Mouse (Mus musculus) liver, embryonic 14.5 days (tissue): ENCODE measurements around the gene Stx6. TPM values are rescaled to one million over a fixed set of nuclear protein-coding genes. Genes with fewer than 3 reads are reported as not detected.
A peak's percentile ranks its signal among the peaks of the same experiment; 100 is the strongest.

Experiments used
- ATAC-seq: fragments of 200-750 bp; cut with Nextera tagmentation; 2 replicates; pipeline ENCODE4 v1.8.0; 2017; ENCODE audit warnings: moderate number of reproducible peaks, mild to moderate bottlenecking, moderate library complexity; ENCODE audit not compliant: insufficient read depth
- DNase-seq, 3 experiments: peaks; one replicate each; pipeline ENCODE4 v3.0.0-alpha.2; 2012 to 2013; ENCODE audit warnings: low read depth in 3 of 3, low spot score in 3 of 3
- H3K27ac ChIP-seq: fragments of 300-500 bp; sonication (generic); 2 replicates; pipeline ENCODE4 v1.5.1; 2014; ENCODE audit warnings: moderate library complexity, mild to moderate bottlenecking, control low read depth, inconsistent platforms
- H3K27me3 ChIP-seq: fragments of 300-500 bp; sonication (generic); 2 replicates; pipeline ENCODE4 v1.6.1; 2014; ENCODE audit warnings: mild to moderate bottlenecking, low read length, moderate library complexity; ENCODE audit not compliant: control insufficient read depth, insufficient read depth
- H3K36me3 ChIP-seq: fragments of 300-500 bp; sonication (generic); replicated peaks from 2 replicates; pipeline ENCODE4 v1.6.1; 2014; ENCODE audit warnings: low read depth; ENCODE audit not compliant: control insufficient read depth, insufficient read depth
- H3K4me1 ChIP-seq, 2 experiments: fragments of 200-500 bp in 1 of 2; fragments of 300-500 bp in 1 of 2; sonication (generic) in 1 of 2; replicated peaks; 2 replicates each; pipeline ENCODE4 v1.6.1; 2012 to 2014; ENCODE audit warnings: antibody characterized with exemption in 1 of 2, inconsistent platforms in 1 of 2, low read length in 1 of 2; ENCODE audit not compliant: control insufficient read depth in 2 of 2, insufficient read depth in 2 of 2
- H3K4me2 ChIP-seq: fragments of 300-500 bp; sonication (generic); 2 replicates; pipeline ENCODE4 v1.6.1; 2014; ENCODE audit warnings: low read depth, mild to moderate bottlenecking, control low read depth, moderate library complexity
- H3K4me3 ChIP-seq, 2 experiments: fragments of 200-500 bp in 1 of 2; fragments of 300-500 bp in 1 of 2; sonication (generic) in 1 of 2; 2 replicates each; pipeline ENCODE4 v1.5.1; 2012 to 2014; ENCODE audit warnings: low read depth in 2 of 2, low read length in 2 of 2, mild to moderate bottlenecking in 2 of 2, control low read depth in 1 of 2, inconsistent platforms in 1 of 2, moderate library complexity in 1 of 2; ENCODE audit not compliant: insufficient read depth in 1 of 2
- H3K9ac ChIP-seq: fragments of 300-500 bp; sonication (generic); replicated peaks from 2 replicates; pipeline ENCODE4 v1.6.1; 2014; ENCODE audit warnings: mild to moderate bottlenecking, control low read depth, moderate library complexity
- H3K9me3 ChIP-seq: fragments of 300-500 bp; sonication (generic); 2 replicates; pipeline ENCODE4 v1.6.1; 2016; ENCODE audit warnings: low read length, mixed read lengths; ENCODE audit not compliant: control insufficient read depth
- CTCF ChIP-seq: IDR thresholded peaks from 2 replicates; pipeline ENCODE4 v1.5.1; 2016; ENCODE audit warnings: antibody characterized with exemption, low read depth, control low read depth
- EP300 ChIP-seq: IDR thresholded peaks from 2 replicates; pipeline ENCODE4 v1.6.1; 2016; ENCODE audit warnings: antibody characterized with exemption, low read depth
- WGBS: fragments of 180-500 bp; shearing (Covaris S2); extraction: QIAGEN DNeasy Blood & Tissue Kit; methylation state at CpG from one replicate; pipeline ENCODE4 v1.1.7; 2014; ENCODE audit not compliant: insufficient replicate concordance; 5-methylcytosine and 5-hydroxymethylcytosine counted together
- polyA plus RNA-seq, 2 experiments: library from polyadenylated mRNA; depleted of rRNA in 1 of 2; stranded (reverse) in 1 of 2; unstranded in 1 of 2; fragments of >200 nt; fragmentation: Nextera tagmentation in 1 of 2; extraction: Ambion mirVana in 1 of 2; gene quantifications; 2 replicates each; pipeline versions ENCODE4 v1.2.1 to v1.2.3; 2012 to 2014

Gene Stx6
- polyA plus RNA-seq, 2 experiments: 5.8 to 9.4 TPM

GRCm38 (mm10) chr1:155248041-155248440 is 89.5 kb downstream of the Stx6 start:
- WGBS: 42% methylated on average over 5 of the region's 5 CpGs
- Histone ChIP-seq H3K4me1 (peaks cover 0 to 6% of the 10 kb centered on the region in 2 experiments; a peak in 2 of 4 replicates), H3K4me2 (no peak overlapping the region), H3K4me3 (no peak overlapping the region), H3K9ac (no peak overlapping the region), H3K27me3 (peaks cover 29% of the 10 kb centered on the region), H3K36me3 (no peaks in the 10 kb centered on the region), H3K27ac (no peak overlapping the region), H3K9me3 (no peaks in the 10 kb centered on the region)
- DNase-seq (no peak), ATAC-seq (no peak)
- TF ChIP-seq EP300 (no peak), CTCF (no peak)

- H3K27ac ChIP-seq: no peak overlapping the region
- H3K4me2 ChIP-seq: no peak overlapping the region
- ATAC-seq (no peak), DNase-seq (no peak)
- no peaks in the 10 kb centered on the region for H3K9me3 ChIP-seq
- no peak overlapping the region for H3K4me3 ChIP-seq
- peaks cover 11% of the 10 kb centered on the region for H3K27me3 ChIP-seq
- WGBS: 35% methylated on average over 5 of the region's 5 CpGs
- no peaks in the 10 kb centered on the region for H3K36me3 ChIP-seq
- H3K9ac ChIP-seq: no peak overlapping the region
- peaks cover 0 to 8% of the 10 kb centered on the region in 2 experiments; a peak in 2 of 4 replicates for H3K4me1 ChIP-seq
- TF ChIP-seq EP300: no peak
- TF ChIP-seq CTCF: no peak
These were observed 91.4 kb downstream of the Stx6 start for GRCm38 (mm10) chr1:155249896-155250295.

GRCm38 (mm10) chr1:155250531-155251135 is 92.1 kb downstream of the Stx6 start:
- TF ChIP-seq EP300: no peak
- no peak for TF ChIP-seq CTCF
- 41% methylated on average over 4 of the region's 4 CpGs for WGBS
- no peaks in the 10 kb centered on the region for H3K36me3 ChIP-seq

DNA sequence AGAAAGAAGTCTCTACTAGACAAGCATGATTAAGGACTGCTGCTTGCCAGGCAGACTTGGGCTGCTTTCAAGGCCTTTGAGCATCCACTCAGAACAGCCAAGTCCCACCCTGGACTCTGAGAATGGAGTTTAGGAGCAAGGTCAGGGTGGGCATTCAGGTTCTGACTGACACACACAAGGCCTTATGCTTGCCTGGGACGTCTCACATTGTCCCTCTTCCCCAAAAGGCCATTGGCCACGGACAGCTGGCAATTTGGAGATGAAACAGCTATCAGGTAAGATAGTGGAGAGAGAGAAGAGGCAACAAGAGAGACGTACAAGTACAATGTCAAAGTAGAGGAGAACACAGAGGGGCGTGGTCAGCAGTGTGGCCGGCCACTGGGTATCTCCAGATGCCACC is 93.1 kb downstream of the Stx6 start:
- Histone ChIP-seq H3K36me3 (no peaks in the 10 kb centered on the region), H3K4me1 (peaks cover 0 to 8% of the 10 kb centered on the region in 2 experiments; a peak in 2 of 4 replicates), H3K9me3 (no peaks in the 10 kb centered on the region), H3K27me3 (peaks cover 3% of the 10 kb centered on the region), H3K9ac (no peak overlapping the region), H3K27ac (no peak overlapping the region), H3K4me3 (no peak overlapping the region), H3K4me2 (no peak overlapping the region)
- TF ChIP-seq EP300 (no peak), CTCF (no peak)
- WGBS: 27% methylated on average over 5 of the region's 5 CpGs
- ATAC-seq: no peak
- DNase-seq: no peak

More at GRCm38 (mm10) chr1:155250531-155251135, 92.1 kb downstream of the Stx6 start:
- Histone ChIP-seq H3K27ac (no peak overlapping the region), H3K9ac (no peak overlapping the region), H3K27me3 (peaks cover 4% of the 10 kb centered on the region), H3K4me3 (no peak overlapping the region), H3K4me2 (no peak overlapping the region), H3K9me3 (no peaks in the 10 kb centered on the region), H3K4me1 (peaks cover 0 to 8% of the 10 kb centered on the region in 2 experiments; a peak in 2 of 4 replicates)
- DNase-seq: no peak
- no peak for ATAC-seq

- Histone ChIP-seq H3K9me3 (no peaks in the 10 kb centered on the region), H3K4me3 (no peak overlapping the region), H3K27me3 (no peaks in the 10 kb centered on the region), H3K4me2 (no peak overlapping the region), H3K27ac (no peak overlapping the region), H3K4me1 (peaks cover 0 to 8% of the 10 kb centered on the region in 2 experiments; a peak in 2 of 4 replicates), H3K36me3 (no peaks in the 10 kb centered on the region), H3K9ac (no peak overlapping the region)
- WGBS: 28% methylated on average over 6 of the region's 6 CpGs
- DNase-seq: peak in 1 of 3 experiments; percentile 4
- ATAC-seq: peak; percentile 51; the same call in 1 of the 2 replicates
- TF ChIP-seq EP300 (no peak), CTCF (no peak)
These were observed 94.2 kb downstream of the Stx6 start for GRCm38 (mm10) chr1:155252631-155253121.
